Mouse (Mus musculus) layer of hippocampus, adult 2 months (tissue): ENCODE data around the gene Spns3. TPM values are rescaled to one million over a fixed set of nuclear protein-coding genes. Genes with fewer than 3 reads are reported as not detected.
A peak's percentile ranks its signal among the peaks of the same experiment; 100 is the strongest.

ENCODE experiments used
- DNase-seq, 2 experiments: peaks; one replicate each; pipeline ENCODE4 v3.0.0; 2022; ENCODE audit warnings: low spot score in 2 of 2
- H3K27ac ChIP-seq: fragments of 200-600 bp; 2 replicates; pipeline ENCODE4 v1.8.1; 2022
- H3K4me3 ChIP-seq: fragments of 200-600 bp; 2 replicates; pipeline ENCODE4 v1.8.1; 2022; ENCODE audit warnings: mild to moderate bottlenecking
- CTCF ChIP-seq: fragments of 200-600 bp; conservative IDR thresholded peaks from 2 replicates; pipeline ENCODE4 v1.8.1; 2022; ENCODE audit warnings: antibody characterized with exemption, mild to moderate bottlenecking, moderate library complexity
- total RNA-seq, 2 experiments: library from RNA; stranded (reverse); gene quantifications; 2 replicates each; pipeline ENCODE4 v1.2.3; 2021

Gene Spns3
- total RNA-seq, 2 experiments from 2014 or later: 0.13 to 0.47 TPM

DNA sequence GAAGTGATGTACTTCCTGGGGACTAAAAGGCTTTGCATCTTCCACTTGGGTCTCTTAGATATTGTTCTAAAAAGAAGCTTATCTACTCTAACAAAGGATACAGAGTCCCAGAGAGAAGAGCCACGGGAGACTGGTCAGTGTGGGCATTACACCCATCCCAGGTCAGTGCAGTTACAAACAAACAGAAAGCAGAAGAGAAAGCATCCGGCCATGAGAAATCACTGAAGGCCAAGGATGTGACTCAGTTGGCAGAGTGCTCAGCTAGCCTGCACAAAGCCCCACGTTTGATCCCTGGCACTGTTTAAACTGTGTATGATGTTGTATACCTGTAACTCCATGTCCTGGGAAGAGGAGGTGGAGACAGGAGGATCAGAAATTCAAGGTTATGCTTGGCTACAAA is 30.4 kb downstream of the Spns3 start:
- Histone ChIP-seq H3K27ac (no peak overlapping the region), H3K4me3 (no peak overlapping the region)
- TF ChIP-seq CTCF: no peak
- DNase-seq: no peak

DNA sequence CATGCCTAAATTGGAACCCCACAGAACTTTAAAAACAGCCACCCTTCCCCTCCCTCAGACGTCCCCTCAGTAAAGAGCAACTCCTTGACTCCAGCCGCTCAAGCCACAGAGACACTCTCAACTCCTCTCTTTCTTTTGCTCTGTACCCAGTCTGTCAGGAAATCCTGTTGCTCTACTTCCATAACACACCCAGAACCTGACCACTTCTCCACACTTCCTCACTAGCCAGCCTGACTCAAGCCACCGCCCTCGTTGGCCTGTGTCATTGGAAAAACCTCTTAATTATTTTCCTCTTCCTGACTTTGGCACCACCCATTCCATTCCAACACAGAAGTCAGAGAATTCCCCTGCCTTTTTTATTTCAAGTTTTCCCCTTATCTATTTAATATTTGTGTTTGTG is 31.1 kb downstream of the Spns3 start:
- no peak for TF ChIP-seq CTCF
- H3K4me3 ChIP-seq: no peak overlapping the region
- H3K27ac ChIP-seq: no peak overlapping the region
- DNase-seq: no peak

DNA sequence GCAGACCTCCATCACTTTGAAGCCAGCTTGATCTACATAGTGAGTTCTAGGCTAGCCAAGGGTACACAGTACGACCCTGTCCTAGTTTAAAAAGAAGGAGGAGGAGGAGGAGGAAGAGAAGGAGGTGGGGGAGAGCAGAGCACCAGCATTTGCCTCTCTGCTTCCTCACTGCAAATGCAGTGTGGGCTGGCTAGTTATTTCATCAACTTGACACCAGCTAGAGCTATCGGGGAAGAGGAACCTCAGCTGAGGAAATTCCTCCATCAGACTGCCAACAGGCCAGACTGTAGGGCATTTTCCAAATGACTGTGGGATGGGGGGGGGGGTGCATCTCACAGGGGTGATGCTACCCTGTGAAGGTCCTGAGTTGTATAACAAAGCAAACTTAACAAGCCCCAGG is 31.9 kb downstream of the Spns3 start:
- Histone ChIP-seq H3K4me3 (no peak overlapping the region), H3K27ac (no peak overlapping the region)
- no peak for DNase-seq
- TF ChIP-seq CTCF: no peak

DNA sequence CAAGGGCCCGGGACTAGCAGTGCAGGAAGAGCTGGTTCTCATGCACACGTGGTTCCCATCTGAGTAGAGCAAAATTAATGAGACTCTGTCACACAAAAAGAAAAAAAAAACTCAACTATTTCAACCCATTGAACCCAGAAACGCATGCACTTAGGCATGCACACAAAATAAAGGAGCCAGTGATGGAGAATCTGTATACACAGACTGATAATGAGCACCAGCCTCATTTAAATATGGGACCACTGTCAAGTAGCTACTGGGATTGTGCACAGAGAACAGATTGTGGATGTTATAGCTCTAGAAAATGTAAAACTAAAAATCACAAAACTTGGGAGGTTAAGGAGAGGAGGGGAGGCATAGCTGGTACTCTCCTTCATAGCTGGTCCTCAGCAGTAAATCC is 35.3 kb downstream of the Spns3 start:
- DNase-seq: no peak
- TF ChIP-seq CTCF: no peak
- Histone ChIP-seq H3K27ac (no peak overlapping the region), H3K4me3 (no peak overlapping the region)

- no peak for DNase-seq
- no peak overlapping the region for H3K4me3 ChIP-seq
- TF ChIP-seq CTCF: no peak
- H3K27ac ChIP-seq: no peak overlapping the region
Observed at GRCm38 (mm10) chr11:72508651-72509050, 41.7 kb downstream of the Spns3 start.

GRCm38 (mm10) chr11:72507651-72508050 is 42.7 kb downstream of the Spns3 start:
- no peak overlapping the region for H3K27ac ChIP-seq
- no peak for TF ChIP-seq CTCF
- H3K4me3 ChIP-seq: no peak overlapping the region
- no peak for DNase-seq

GRCm38 (mm10) chr11:72504016-72504797 is 46.1 kb downstream of the Spns3 start:
- Histone ChIP-seq H3K27ac (no peak overlapping the region), H3K4me3 (no peak overlapping the region)
- DNase-seq: no peak
- TF ChIP-seq CTCF: no peak

- Histone ChIP-seq H3K4me3 (no peak overlapping the region), H3K27ac (no peak overlapping the region)
- TF ChIP-seq CTCF: no peak
- DNase-seq: no peak
Observed at GRCm38 (mm10) chr11:72503501-72503921, 46.8 kb downstream of the Spns3 start.

DNA sequence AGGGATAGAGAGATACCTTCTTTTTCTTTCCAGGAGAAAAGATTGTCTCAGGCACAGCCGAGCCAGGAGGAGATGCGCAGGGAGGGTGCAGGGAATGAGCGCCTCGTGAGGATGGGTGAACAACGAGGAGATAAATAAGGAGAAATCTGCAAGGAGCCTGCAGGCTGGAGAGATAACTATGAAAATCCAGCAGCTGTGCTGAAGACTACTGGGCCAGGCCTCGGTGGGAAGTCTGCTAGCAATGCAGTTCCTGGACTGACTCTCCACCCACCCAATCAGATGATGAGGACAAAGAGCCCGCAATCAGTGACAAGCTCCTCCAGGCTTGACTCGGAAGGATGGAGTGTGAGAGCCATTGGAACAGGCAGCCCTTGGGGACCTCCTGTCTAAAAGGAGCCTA is 48.1 kb downstream of the Spns3 start:
- H3K27ac ChIP-seq: peak overlapping the region; percentile 59; the same call in 1 of the 2 replicates
- H3K4me3 ChIP-seq: no peak overlapping the region
- TF ChIP-seq CTCF: no peak
- DNase-seq: peak in 1 of 2 experiments; percentile 61

GRCm38 (mm10) chr11:72501426-72502002 is 48.8 kb downstream of the Spns3 start:
- no peak for DNase-seq
- Histone ChIP-seq H3K27ac (peak overlapping the region; percentile 59; the same call in 1 of the 2 replicates), H3K4me3 (no peak overlapping the region)
- TF ChIP-seq CTCF: no peak

DNA sequence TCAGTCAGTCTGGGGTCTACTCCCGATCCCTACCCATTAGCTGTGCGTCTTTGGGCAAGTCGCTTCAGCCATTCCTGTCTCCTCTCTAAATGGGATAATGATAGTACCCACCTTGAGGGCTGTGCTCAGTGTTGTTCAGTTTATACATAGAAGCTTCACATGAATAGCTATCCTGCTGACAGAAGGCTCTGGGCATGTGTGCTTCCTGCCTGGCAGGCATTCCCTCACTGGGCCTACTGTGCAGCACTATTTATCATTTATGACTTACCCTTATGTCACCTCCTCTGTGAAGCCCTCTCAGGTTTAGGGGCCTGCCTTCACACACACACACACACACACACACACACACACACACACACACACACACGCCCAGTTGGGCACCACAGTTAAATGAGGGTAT is 50.2 kb downstream of the Spns3 start:
- no peak for TF ChIP-seq CTCF
- 0 out of 2 replicates have a peak overlapping the region, but pooled peaks have one; percentile 23 for H3K27ac ChIP-seq
- no peak for DNase-seq
- no peak overlapping the region for H3K4me3 ChIP-seq

DNA sequence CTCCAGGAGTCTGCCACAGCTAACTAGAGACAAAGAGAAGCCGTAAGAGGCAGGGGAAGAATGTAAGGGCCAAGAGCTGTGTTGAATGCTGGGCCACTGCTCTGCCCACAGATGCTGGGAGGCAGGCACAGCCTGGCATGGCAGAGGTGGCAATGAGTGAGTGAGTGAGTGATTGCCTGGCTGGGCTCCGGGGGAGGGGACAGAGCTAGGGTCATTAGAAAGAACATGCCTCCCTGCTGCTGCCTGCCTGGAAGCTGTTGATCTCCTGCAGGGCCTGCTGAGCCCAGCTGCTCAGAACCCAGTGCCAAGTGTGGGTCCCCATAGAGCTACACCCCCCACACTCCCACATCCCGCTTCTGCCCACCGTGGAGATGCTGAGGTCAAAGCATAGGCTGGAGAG is 52.9 kb downstream of the Spns3 start:
- H3K27ac ChIP-seq: peak overlapping the region; percentile 43; the same call in 1 of the 2 replicates
- no peak for TF ChIP-seq CTCF
- no peak for DNase-seq

DNA sequence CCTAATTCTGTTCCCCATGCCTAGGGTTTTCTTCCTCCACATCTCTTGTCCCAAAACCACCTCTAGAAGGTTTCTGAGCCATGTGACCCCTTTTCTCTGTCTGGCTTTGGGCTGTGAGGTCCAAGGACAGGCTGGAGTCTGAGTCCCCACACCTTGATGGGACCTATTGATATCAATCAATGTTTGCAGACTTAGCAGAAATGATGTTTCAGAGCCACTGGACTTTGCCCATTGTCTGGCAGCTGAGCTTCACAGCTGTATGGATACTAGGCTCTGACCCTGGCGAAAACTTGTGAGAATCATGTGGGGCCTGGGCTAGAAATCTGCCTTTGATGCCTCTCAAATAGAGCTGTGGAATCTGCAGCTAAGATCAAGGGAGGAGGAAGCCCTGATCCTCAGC is 53.5 kb downstream of the Spns3 start:
- no peak for DNase-seq
- no peak for TF ChIP-seq CTCF
- H3K27ac ChIP-seq: peak overlapping the region; percentile 43; the same call in 1 of the 2 replicates
- H3K4me3 ChIP-seq: no peak overlapping the region

More for the DNA sequence above, 52.9 kb downstream of the Spns3 start:
- no peak overlapping the region for H3K4me3 ChIP-seq

DNA sequence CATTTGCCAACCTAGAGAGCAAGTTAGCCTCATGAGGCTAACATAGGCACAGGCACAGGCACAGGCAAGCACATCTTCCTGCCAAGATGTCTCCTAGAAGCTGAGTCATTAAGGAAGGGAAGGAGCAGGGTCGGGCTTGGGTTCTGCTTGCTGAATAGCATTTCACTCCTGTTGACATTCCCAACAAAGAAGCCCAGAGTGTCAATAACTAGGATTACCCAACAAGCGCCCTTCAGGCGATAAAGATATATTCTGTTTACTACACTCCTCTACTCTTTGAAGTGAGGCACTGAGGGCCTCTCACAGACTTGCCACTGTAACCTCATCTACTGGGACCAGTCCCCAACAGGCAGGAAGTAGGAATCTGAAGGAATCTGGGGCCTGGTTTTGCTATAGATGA is 54.2 kb downstream of the Spns3 start:
- no peak for TF ChIP-seq CTCF
- no peak overlapping the region for H3K27ac ChIP-seq
- H3K4me3 ChIP-seq: no peak overlapping the region
- no peak for DNase-seq
